Mouse (Mus musculus) lung, embryonic 16.5 days (tissue): ENCODE data around the gene Anks6. TPM values are rescaled to one million over a fixed set of nuclear protein-coding genes. Genes with fewer than 3 reads are reported as not detected.

Experiments used
- ATAC-seq: fragments of 200-750 bp; cut with Nextera tagmentation; 2 replicates; pipeline ENCODE4 v1.8.0; 2017; ENCODE audit warnings: low read depth, mild to moderate bottlenecking, moderate library complexity
- H3K27ac ChIP-seq: fragments of 300-500 bp; sonication (generic); 2 replicates; pipeline ENCODE4 v1.5.1; 2014; ENCODE audit warnings: mild to moderate bottlenecking, control low read depth, low read length
- H3K27me3 ChIP-seq: fragments of 300-500 bp; sonication (generic); 2 replicates; pipeline ENCODE4 v1.6.1; 2014; ENCODE audit warnings: low read depth, low read length, mixed read lengths; ENCODE audit not compliant: control insufficient read depth, insufficient read depth
- H3K36me3 ChIP-seq: fragments of 300-500 bp; sonication (generic); 2 replicates; pipeline ENCODE4 v1.6.1; 2014; ENCODE audit warnings: low read length; ENCODE audit not compliant: control insufficient read depth, insufficient read depth
- H3K4me1 ChIP-seq: fragments of 300-500 bp; sonication (generic); replicated peaks from 2 replicates; pipeline ENCODE4 v1.6.1; 2014; ENCODE audit warnings: low read length, mixed read lengths; ENCODE audit not compliant: control insufficient read depth, insufficient read depth
- H3K4me2 ChIP-seq: fragments of 300-500 bp; sonication (generic); 2 replicates; pipeline ENCODE4 v1.6.1; 2014; ENCODE audit warnings: low read depth, low read length, control low read depth
- H3K4me3 ChIP-seq: fragments of 300-500 bp; sonication (generic); 2 replicates; pipeline ENCODE4 v1.5.1; 2014; ENCODE audit warnings: mild to moderate bottlenecking, low read length, control low read depth
- H3K9ac ChIP-seq: fragments of 300-500 bp; sonication (generic); 2 replicates; pipeline ENCODE4 v1.6.1; 2014; ENCODE audit warnings: low read length, control low read depth
- H3K9me3 ChIP-seq: fragments of 300-500 bp; sonication (generic); 2 replicates; pipeline ENCODE4 v1.6.1; 2016; ENCODE audit warnings: low read length; ENCODE audit not compliant: control insufficient read depth
- WGBS: fragments of 180-500 bp; shearing (Covaris S2); extraction: QIAGEN DNeasy Blood & Tissue Kit; methylation state at CpG from one replicate; pipeline ENCODE4 v1.1.7; 2014; 5-methylcytosine and 5-hydroxymethylcytosine counted together
- polyA plus RNA-seq: library from polyadenylated mRNA; unstranded; fragments of >200 nt; fragmentation: Nextera tagmentation; extraction: Ambion mirVana; gene quantifications from 2 replicates; pipeline ENCODE4 v1.2.1, GENCODE M21; 2015

The Anks6 gene
- polyA plus RNA-seq, 1 experiment from 2014 or later: 2.4 TPM

DNA sequence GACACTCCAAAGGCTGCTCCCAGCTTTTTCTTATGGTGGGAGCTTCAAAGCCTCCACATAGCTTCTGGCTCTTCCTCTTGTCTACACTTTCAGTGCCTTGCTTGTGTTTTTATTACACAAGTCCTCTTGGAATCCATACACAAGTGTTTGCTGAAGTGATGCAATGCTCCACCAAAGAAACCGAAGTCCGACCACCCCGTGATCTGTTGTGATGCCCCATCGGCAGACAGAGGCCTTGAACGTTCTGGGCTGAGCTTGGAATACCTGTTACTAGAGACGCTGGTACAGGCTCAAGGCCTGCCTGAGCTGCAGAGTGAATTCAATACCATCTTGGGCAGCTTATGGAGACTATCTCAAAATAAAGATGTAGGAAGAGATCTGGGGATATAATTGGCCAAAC, 69.4 kb downstream of the Anks6 start:
- no peaks in the 10 kb centered on the region for H3K36me3 ChIP-seq
- WGBS: 82% methylated on average over 6 of the region's 6 CpGs
- H3K27ac ChIP-seq: no peak overlapping the region
- H3K9ac ChIP-seq: no peak overlapping the region
- H3K27me3 ChIP-seq: peaks cover 43% of the 10 kb centered on the region
- no peak overlapping the region for H3K4me2 ChIP-seq
- H3K4me3 ChIP-seq: no peak overlapping the region
- peaks cover 9% of the 10 kb centered on the region; the same call in 1 of the 2 replicates for H3K4me1 ChIP-seq
- no peaks in the 10 kb centered on the region for H3K9me3 ChIP-seq
- ATAC-seq: no peak

DNA sequence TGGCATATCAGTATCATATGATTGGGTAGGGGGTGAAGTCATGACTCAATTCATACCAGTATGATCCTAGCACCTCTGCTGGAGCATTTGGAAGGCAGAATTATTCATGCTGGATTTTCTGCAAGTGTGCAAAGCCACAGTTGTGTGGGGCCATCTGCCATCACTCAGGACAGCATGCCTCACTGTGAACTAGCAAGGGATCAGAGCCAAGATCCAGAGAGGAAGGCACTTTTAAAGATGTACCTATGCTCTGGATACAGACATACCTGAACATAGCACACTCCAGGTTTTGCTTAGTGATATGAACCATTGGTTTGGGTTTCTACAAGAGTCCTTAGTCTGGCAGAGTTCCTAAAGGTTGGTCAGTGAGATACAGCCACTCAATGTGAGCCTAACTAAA, 71.2 kb downstream of the Anks6 start:
- no peak for ATAC-seq
- Histone ChIP-seq H3K27ac (no peak overlapping the region), H3K9me3 (no peaks in the 10 kb centered on the region), H3K4me3 (no peak overlapping the region), H3K27me3 (peaks cover 26% of the 10 kb centered on the region), H3K4me1 (peaks cover under 1% of the 10 kb centered on the region; the same call in 1 of the 2 replicates), H3K9ac (no peak overlapping the region), H3K4me2 (no peak overlapping the region), H3K36me3 (no peaks in the 10 kb centered on the region)

DNA sequence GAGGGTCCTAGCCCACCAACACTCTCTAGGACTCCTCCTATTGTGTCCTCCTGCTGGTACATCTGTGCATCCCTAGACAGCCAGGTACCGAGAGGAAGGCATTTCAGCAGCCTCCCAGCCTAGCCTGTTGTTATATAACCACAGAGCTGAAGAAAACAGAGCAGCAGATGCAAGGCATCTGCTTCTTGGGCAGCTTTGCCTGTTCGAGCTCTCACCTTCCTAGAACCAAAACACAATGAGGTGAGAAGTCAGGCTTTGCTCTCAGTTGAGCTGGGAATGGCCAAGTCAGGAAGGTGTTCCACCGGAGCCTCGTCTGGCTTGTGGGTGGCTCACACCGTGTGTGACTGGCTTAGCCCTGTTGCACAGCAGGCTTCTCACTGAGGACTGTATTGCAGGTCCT, 74.3 kb downstream of the Anks6 start:
- no peaks in the 10 kb centered on the region for H3K9me3 ChIP-seq
- H3K4me3 ChIP-seq: no peak overlapping the region
- peaks cover 2% of the 10 kb centered on the region; the same call in 1 of the 2 replicates for H3K27me3 ChIP-seq
- 61% methylated on average over 5 of the region's 5 CpGs for WGBS
- no peak overlapping the region for H3K9ac ChIP-seq
- H3K36me3 ChIP-seq: no peaks in the 10 kb centered on the region
- H3K27ac ChIP-seq: no peak overlapping the region
- no peak overlapping the region for H3K4me2 ChIP-seq
- H3K4me1 ChIP-seq: no peaks in the 10 kb centered on the region
- no peak for ATAC-seq

DNA sequence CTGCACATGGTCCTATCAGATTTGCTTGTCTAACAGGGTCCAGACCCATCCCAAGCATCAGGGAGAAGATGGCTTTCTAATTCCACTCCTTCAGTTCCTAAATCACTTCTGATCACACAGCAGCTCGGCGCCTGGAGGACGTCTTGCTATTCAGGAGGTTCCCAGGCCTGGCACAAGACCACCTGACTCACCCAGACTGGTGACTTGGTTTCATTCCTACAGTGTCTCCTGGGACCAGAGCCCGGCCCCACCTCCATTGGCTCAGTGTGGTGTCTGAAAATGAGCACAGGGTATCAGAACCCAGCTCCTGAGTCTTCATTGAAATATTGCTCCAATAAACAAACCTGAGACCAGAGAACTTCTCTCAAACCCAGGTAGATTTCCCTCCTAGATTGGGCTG, 75.1 kb downstream of the Anks6 start:
- Histone ChIP-seq H3K36me3 (no peaks in the 10 kb centered on the region), H3K9ac (no peak overlapping the region), H3K4me1 (no peaks in the 10 kb centered on the region), H3K4me2 (no peak overlapping the region), H3K9me3 (no peaks in the 10 kb centered on the region), H3K27ac (no peak overlapping the region), H3K27me3 (peaks cover 2% of the 10 kb centered on the region; the same call in 1 of the 2 replicates), H3K4me3 (no peak overlapping the region)
- ATAC-seq: no peak
- 79% methylated on average over 4 of the region's 4 CpGs for WGBS

DNA sequence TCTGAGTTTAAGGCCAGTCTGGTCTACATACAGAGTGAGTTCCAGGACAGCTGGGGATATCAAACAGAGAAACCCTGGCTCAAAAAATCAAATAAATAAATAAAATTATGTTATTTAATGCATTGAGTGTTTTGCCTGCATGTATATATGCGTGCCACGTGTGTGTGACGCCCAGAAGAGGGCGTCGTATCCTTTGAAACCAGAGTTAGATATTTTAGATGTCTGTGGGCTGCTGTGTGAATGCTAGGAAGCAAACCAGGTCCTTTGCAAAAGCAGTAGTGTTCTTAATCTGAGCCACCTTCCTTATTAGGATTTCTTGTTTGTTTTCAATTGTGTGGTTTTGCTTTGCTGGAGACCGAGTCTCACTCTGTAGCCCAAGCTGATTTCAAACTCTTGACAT, 78.9 kb downstream of the Anks6 start:
- H3K9ac ChIP-seq: no peak overlapping the region
- 76% methylated on average over 6 of the region's 6 CpGs for WGBS
- ATAC-seq: no peak
- H3K9me3 ChIP-seq: no peaks in the 10 kb centered on the region
- no peaks in the 10 kb centered on the region for H3K27me3 ChIP-seq
- no peak overlapping the region for H3K4me2 ChIP-seq
- no peaks in the 10 kb centered on the region for H3K36me3 ChIP-seq
- H3K27ac ChIP-seq: no peak overlapping the region
- no peak overlapping the region for H3K4me3 ChIP-seq
- H3K4me1 ChIP-seq: no peaks in the 10 kb centered on the region

DNA sequence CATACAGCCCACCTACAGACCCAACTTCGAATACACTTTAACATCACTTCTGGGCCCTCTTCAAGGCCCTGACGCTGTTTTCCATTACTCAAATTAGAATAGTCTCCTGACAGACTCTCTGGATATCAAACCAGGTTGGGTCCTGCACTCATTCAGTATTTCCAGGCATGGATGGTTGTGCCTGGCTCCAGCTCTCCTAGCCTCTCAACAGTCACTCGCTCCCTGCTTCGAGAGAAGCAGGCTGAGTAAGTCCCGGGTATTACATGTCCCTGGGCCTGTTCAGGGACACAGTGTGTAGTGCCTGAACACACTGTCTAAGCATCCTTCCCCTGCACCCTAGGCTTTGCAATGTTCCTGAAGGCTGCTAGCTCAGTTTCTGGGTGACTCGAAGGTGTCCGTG, 80.1 kb downstream of the Anks6 start:
- H3K4me2 ChIP-seq: no peak overlapping the region
- H3K9me3 ChIP-seq: no peaks in the 10 kb centered on the region
- H3K36me3 ChIP-seq: no peaks in the 10 kb centered on the region
- no peak overlapping the region for H3K9ac ChIP-seq
- no peak overlapping the region for H3K4me3 ChIP-seq
- H3K27ac ChIP-seq: no peak overlapping the region
- H3K27me3 ChIP-seq: no peaks in the 10 kb centered on the region
- WGBS: 88% methylated on average over 7 of the region's 7 CpGs
- no peak for ATAC-seq
- H3K4me1 ChIP-seq: no peaks in the 10 kb centered on the region

DNA sequence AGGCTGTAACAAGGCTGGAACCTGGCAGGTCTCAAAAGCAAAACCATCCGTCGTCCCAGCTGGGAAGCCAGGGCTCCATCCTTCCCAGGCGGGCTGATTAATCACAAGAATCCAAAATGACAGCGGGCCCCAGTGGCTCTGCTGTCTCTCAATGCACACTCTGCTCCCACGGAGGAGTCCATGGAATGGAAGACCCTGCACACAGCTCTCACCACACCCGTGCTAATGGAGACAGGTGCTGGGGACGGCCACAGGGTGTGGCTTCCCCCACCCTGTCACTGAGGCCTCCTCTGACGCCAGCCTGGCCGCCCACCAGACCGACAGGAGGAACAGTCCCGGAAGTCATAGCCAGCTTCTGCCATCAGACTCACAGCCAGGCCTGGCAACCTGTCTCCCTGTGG, 80.6 kb downstream of the Anks6 start:
- Histone ChIP-seq H3K27ac (no peak overlapping the region), H3K4me3 (no peak overlapping the region), H3K27me3 (no peaks in the 10 kb centered on the region), H3K36me3 (no peaks in the 10 kb centered on the region), H3K9me3 (no peaks in the 10 kb centered on the region), H3K9ac (no peak overlapping the region), H3K4me1 (no peaks in the 10 kb centered on the region), H3K4me2 (no peak overlapping the region)
- 56% methylated on average over 11 of the region's 11 CpGs for WGBS
- no peak for ATAC-seq

DNA sequence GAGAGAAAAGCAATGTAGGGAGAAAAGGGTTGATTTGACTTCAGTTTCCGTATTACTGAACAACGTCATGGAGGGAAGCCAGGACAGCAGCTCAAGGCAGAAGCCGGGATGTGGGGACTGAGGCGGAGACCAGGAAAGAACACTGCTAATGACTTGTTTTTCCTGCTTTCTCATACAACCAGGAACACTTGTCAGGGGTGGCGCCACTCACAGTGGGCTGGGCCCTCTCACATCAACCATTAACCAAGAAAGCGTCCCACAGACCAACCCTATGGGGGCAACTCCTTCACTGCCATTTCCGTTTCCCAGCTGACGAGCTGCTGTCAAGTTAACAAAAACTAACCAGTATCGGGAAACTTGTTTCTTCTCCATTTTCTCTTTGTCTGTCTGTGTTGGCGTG, 83.9 kb downstream of the Anks6 start:
- Histone ChIP-seq H3K4me2 (no peak overlapping the region), H3K4me1 (no peaks in the 10 kb centered on the region), H3K27ac (no peak overlapping the region), H3K9me3 (no peaks in the 10 kb centered on the region), H3K27me3 (no peaks in the 10 kb centered on the region), H3K9ac (no peak overlapping the region), H3K36me3 (no peaks in the 10 kb centered on the region), H3K4me3 (no peak overlapping the region)
- ATAC-seq: no peak
- 70% methylated on average over 10 of the region's 10 CpGs for WGBS

DNA sequence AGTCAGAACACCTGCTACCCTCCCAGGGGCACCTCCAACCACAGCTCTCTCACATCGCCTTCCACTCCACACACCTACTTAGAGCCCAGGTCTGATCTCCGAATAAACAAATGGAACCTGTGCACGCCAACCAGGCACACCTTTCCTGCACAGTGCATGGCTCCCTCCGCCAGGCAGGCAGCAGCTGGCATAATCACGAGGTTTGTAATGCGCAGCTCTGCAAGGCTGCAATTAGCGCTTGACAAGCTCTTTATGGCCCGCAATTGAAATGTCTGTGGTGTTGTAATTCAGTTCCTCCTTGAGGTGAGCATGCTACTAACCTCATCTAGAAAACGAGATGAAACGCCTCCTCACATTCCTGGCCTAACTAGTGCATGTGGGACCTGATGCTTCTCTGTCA, 89.2 kb downstream of the Anks6 start:
- no peak overlapping the region for H3K4me2 ChIP-seq
- 79% methylated on average over 10 of the region's 10 CpGs for WGBS
- peaks cover 2% of the 10 kb centered on the region; the same call in 1 of the 2 replicates for H3K9me3 ChIP-seq
- H3K9ac ChIP-seq: no peak overlapping the region
- no peak for ATAC-seq
- H3K27ac ChIP-seq: no peak overlapping the region
- H3K36me3 ChIP-seq: no peaks in the 10 kb centered on the region
- no peaks in the 10 kb centered on the region for H3K4me1 ChIP-seq
- no peaks in the 10 kb centered on the region for H3K27me3 ChIP-seq
- H3K4me3 ChIP-seq: no peak overlapping the region

DNA sequence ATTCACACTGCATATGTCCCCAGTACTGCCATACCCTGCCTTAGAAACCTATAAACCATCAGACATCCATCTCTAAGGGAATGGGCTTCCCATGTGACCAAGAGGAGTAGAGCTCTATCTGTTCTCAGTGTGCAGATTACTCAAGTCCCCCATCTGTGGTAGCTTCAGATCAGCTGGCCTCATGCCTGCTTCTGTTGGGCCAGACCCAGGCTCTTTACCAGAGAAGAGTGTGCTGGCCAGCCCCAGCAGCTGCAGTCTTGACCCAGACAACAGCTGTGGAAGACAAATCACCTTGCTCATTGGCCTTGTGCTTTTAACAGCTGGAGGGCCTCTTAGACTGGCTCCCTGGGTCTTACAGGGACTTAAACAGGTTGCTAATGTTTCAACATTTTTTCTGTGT, 90.7 kb downstream of the Anks6 start:
- H3K4me1 ChIP-seq: no peaks in the 10 kb centered on the region
- no peak overlapping the region for H3K9ac ChIP-seq
- no peak overlapping the region for H3K4me2 ChIP-seq
- no peaks in the 10 kb centered on the region for H3K36me3 ChIP-seq
- H3K4me3 ChIP-seq: no peak overlapping the region
- no peak overlapping the region for H3K27ac ChIP-seq
- H3K27me3 ChIP-seq: no peaks in the 10 kb centered on the region
- H3K9me3 ChIP-seq: peaks cover 2% of the 10 kb centered on the region; the same call in 1 of the 2 replicates
- no peak for ATAC-seq
